27 mouse cellular contexts compared by ENCODE assay signal in genomic region chr17:75242086-75242485, GRCm38 (mm10).
"Had no signal": no experiment of that assay in that cellular context is flagged by ENCODE, and none has a peak within 500 bp of the region (broad histone marks: within the 10 kb centered on the region; RNA-seq: fewer than 3 reads in every experiment).

No protein-coding gene starts in this region.

- ATAC-seq: hindbrain, embryonic 16.5 days; inflammation-experienced regulatory T-cells, adult 6 months; intestine, embryonic 15.5 days; intestine, postnatal 0 days; liver, embryonic 12.5 days had no signal

- H3K4me3 ChIP-seq: gastrocnemius, adult 2 months; heart, adult 2 months; heart, embryonic 10.5 days; heart, embryonic 12.5 days; hindbrain, embryonic 10.5 days; hindbrain, embryonic 12.5 days; intestine, embryonic 15.5 days; limb, embryonic 13.5 days; limb, embryonic 15.5 days; liver, embryonic 12.5 days had no signal

- H3K4me2 ChIP-seq: heart, embryonic 12.5 days; hindbrain, embryonic 12.5 days; hindbrain, embryonic 14.5 days; intestine, embryonic 15.5 days; limb, embryonic 13.5 days; limb, embryonic 15.5 days; liver, embryonic 12.5 days had no signal

- H3K27me3 ChIP-seq: heart, embryonic 12.5 days; hindbrain, embryonic 12.5 days; intestine, embryonic 15.5 days; limb, embryonic 13.5 days; limb, embryonic 15.5 days; liver, embryonic 12.5 days had no signal

- H3K27ac ChIP-seq: gastrocnemius, adult 2 months; heart, adult 2 months; heart, embryonic 10.5 days; hindbrain, embryonic 10.5 days; hindbrain, embryonic 12.5 days; hindbrain, embryonic 14.5 days; intestine, embryonic 15.5 days; kidney, postnatal 0 days; limb, embryonic 13.5 days; limb, embryonic 15.5 days; liver, embryonic 12.5 days had no signal

- H3K9me3 ChIP-seq: heart, embryonic 10.5 days; heart, embryonic 12.5 days; hindbrain, embryonic 10.5 days; hindbrain, embryonic 12.5 days; intestine, embryonic 15.5 days; limb, embryonic 13.5 days; limb, embryonic 15.5 days; liver, embryonic 12.5 days had no signal

- DNase-seq: gastrocnemius, adult 2 months; gastrocnemius, postnatal 10 days; gastrocnemius, postnatal 25 days; heart, adult 11 months; heart, adult 2 months; heart, postnatal 10 days; heart, postnatal 4 days; kidney, adult 18-20 months; kidney, adult 8-10 months; kidney, postnatal 14 days; kidney, postnatal 36 days; layer of hippocampus, adult 9-11 months; layer of hippocampus, postnatal 36 days; left cerebral cortex, postnatal 4 days had no signal

- H3K36me3 ChIP-seq: hindbrain, embryonic 10.5 days; hindbrain, embryonic 12.5 days; intestine, embryonic 15.5 days; limb, embryonic 15.5 days; liver, embryonic 12.5 days had no signal

- H3K4me1 ChIP-seq: heart, embryonic 10.5 days; heart, embryonic 12.5 days; hindbrain, embryonic 10.5 days; hindbrain, embryonic 12.5 days; intestine, embryonic 15.5 days; liver, embryonic 12.5 days had no signal

- H3K9ac ChIP-seq: heart, embryonic 12.5 days; hindbrain, embryonic 12.5 days; hindbrain, embryonic 14.5 days; intestine, embryonic 15.5 days; limb, embryonic 13.5 days; limb, embryonic 15.5 days; liver, embryonic 12.5 days had no signal
